Mouse (Mus musculus): Measurements from ENCODE around the gene Cox14. TPM values are rescaled to one million over a fixed set of nuclear protein-coding genes. Genes with fewer than 3 reads are reported as not detected.

Cox14 gene
- polyA plus RNA-seq, 1 experiment from 2014 or later, result 164 TPM

DNA sequence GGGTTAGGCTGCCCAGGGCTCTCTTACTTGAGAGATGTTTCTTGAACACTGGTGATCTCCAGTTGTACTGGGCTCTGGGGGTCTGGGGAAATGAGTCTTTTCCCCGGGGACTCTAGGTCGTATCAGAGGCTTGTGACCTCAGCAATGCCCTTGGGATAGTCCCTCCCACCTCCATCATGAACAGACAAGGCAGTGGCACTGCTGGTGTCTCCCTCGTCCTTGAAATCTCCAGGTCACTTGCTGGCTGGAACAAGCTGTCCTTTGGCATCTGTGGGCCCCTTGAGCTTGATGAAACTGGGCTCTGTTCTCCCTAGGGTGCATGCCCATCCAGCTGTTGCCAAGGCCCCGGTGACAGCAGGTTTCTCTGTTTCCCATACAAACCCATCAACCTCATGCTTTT, 11.2 kb upstream of the Cox14 start:
- Histone ChIP-seq H3K27me3 (replicated peaks; ENCODE audit: control insufficient read depth, insufficient read depth, low read length) (no peaks in the 10 kb centered on the region), H3K27ac (ENCODE audit: low read length) (peak overlapping the region; percentile 41; the same call in 1 of the 2 replicates), H3K9me3 (ENCODE audit: control insufficient read depth, low read length) (no peaks in the 10 kb centered on the region), H3K4me3 (replicated peaks; ENCODE audit: low read length) (no peak overlapping the region), H3K9ac (replicated peaks; ENCODE audit: low read depth, low read length) (no peak overlapping the region), H3K4me1 (replicated peaks; ENCODE audit: control insufficient read depth, insufficient read depth, low read length) (peaks cover 25% of the 10 kb centered on the region), H3K36me3 (ENCODE audit: control insufficient read depth, insufficient read depth) (peaks cover 39% of the 10 kb centered on the region), H3K4me2 (ENCODE audit: low read length) (no peak overlapping the region)
- 72% methylated on average over 4 of the region's 4 CpGs for WGBS
- no peak for ATAC-seq

DNA sequence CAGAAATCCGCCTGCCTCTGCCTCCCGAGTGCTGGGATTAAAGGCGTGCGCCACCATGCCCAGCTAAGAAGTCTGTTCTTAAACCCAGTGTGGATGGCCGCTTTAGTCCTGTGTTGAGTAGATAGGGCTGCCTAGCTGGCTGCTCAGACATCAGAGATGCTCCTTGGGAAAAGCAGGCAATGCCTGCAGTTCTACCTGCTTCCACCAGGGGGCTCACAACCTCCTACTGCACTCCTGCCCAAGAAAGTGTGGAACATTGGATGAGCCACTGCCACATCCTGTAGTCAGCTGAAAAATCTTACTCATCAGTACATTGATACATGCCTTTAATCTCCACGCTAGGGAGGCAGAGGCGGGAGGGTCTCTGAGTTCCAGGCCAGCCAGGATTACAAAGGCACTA, 10.6 kb upstream of the Cox14 start:
- peaks cover 33% of the 10 kb centered on the region for H3K36me3 ChIP-seq (ENCODE audit: control insufficient read depth, insufficient read depth)
- WGBS, result 53% methylated on average over 7 of the region's 7 CpGs

DNA sequence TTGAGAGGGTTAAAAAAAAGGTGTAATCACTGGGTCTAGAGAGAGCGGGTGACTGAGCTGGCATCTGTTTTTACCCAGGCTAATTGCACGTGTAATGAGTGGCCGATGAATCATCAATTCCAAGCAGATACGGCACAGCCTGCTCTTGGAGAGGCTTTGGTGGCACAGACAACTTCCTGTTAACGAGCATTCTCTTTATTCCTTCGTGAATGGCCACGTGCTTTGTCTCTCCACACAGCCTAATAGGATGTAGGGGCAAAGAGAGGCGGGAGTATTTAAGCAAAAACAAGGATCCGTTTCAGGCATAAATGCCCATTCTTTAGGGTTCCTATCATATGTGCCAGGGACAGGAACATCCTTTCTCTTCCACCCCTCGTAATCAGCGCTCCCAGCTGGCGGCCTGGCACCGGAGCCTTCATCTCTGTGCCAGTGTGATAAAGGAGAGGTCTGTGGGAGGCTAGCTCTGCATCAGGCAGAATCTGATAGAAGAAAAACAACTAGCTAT, 10.0 kb upstream of the Cox14 start:
- Histone ChIP-seq H3K4me3 (replicated peaks; ENCODE audit: low read length) (no peak overlapping the region), H3K36me3 (ENCODE audit: control insufficient read depth, insufficient read depth) (peaks cover 30% of the 10 kb centered on the region), H3K27me3 (replicated peaks; ENCODE audit: control insufficient read depth, insufficient read depth, low read length) (no peaks in the 10 kb centered on the region), H3K9ac (replicated peaks; ENCODE audit: low read depth, low read length) (no peak overlapping the region; the same call in 1 of the 2 replicates), H3K4me1 (replicated peaks; ENCODE audit: control insufficient read depth, insufficient read depth, low read length) (peaks cover 25% of the 10 kb centered on the region), H3K9me3 (ENCODE audit: control insufficient read depth, low read length) (no peaks in the 10 kb centered on the region), H3K4me2 (ENCODE audit: low read length) (no peak overlapping the region), H3K27ac (ENCODE audit: low read length) (peak overlapping the region; percentile 82)
- peak; percentile 71 for ATAC-seq
- 17% methylated on average over 13 of the region's 13 CpGs for WGBS

More for the DNA sequence above, 10.6 kb upstream of the Cox14 start:
- H3K9ac ChIP-seq (replicated peaks; ENCODE audit: low read depth, low read length), result no peak overlapping the region
- H3K4me1 ChIP-seq (replicated peaks; ENCODE audit: control insufficient read depth, insufficient read depth, low read length), result peaks cover 25% of the 10 kb centered on the region
- no peak overlapping the region for H3K4me2 ChIP-seq (ENCODE audit: low read length)
- peak overlapping the region; percentile 82 for H3K27ac ChIP-seq (ENCODE audit: low read length)
- no peak overlapping the region for H3K4me3 ChIP-seq (replicated peaks; ENCODE audit: low read length)
- ATAC-seq, result peak; percentile 39
- no peaks in the 10 kb centered on the region for H3K27me3 ChIP-seq (replicated peaks; ENCODE audit: control insufficient read depth, insufficient read depth, low read length)
- no peaks in the 10 kb centered on the region for H3K9me3 ChIP-seq (ENCODE audit: control insufficient read depth, low read length)

DNA sequence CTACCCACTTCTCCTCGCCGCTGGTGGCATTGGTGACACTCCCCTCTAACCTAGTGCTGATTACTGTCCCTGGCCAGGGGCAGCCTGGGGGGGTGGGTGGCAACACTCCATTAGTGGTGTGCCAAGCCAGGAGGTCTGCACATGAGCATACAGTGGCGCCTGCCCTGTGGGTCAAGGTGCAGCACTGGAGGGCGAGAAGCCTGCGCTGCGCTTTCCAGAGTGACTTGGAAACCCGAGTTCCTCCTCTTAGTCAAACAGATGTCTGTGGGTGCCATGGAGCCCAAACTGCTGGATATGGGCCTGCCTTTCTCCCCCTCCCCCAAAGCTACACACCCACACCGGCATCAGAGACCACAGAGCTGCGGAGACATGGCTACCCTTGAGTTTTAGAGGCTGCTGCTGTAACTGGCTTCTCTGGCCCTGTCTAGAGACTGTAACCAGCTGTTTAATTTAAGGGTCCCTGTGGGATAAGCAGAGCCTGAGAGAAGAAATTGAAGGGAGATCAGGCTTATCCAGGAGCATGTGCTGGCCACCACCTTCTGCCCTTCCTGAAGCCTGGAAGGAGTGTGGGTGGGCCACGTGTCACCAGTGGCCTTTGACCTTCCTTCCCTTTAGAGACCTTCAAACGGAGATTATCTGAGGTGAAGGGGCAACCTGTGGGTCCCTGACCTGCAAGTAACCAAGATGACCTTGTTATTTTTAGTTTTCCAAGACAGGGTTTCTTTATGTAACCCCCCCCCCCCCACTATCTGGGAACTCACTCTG, 9.3 kb upstream of the Cox14 start:
- Histone ChIP-seq H3K4me1 (replicated peaks; ENCODE audit: control insufficient read depth, insufficient read depth, low read length) (peaks cover 25% of the 10 kb centered on the region), H3K36me3 (ENCODE audit: control insufficient read depth, insufficient read depth) (peaks cover 23% of the 10 kb centered on the region), H3K4me2 (ENCODE audit: low read length) (no peak overlapping the region), H3K9ac (replicated peaks; ENCODE audit: low read depth, low read length) (no peak overlapping the region), H3K27ac (ENCODE audit: low read length) (peak overlapping the region; percentile 82), H3K27me3 (replicated peaks; ENCODE audit: control insufficient read depth, insufficient read depth, low read length) (no peaks in the 10 kb centered on the region), H3K9me3 (ENCODE audit: control insufficient read depth, low read length) (no peaks in the 10 kb centered on the region), H3K4me3 (replicated peaks; ENCODE audit: low read length) (no peak overlapping the region)
- ATAC-seq, result peak; percentile 3; the same call in 1 of the 2 replicates
- WGBS, result 64% methylated on average over 11 of the region's 11 CpGs

DNA sequence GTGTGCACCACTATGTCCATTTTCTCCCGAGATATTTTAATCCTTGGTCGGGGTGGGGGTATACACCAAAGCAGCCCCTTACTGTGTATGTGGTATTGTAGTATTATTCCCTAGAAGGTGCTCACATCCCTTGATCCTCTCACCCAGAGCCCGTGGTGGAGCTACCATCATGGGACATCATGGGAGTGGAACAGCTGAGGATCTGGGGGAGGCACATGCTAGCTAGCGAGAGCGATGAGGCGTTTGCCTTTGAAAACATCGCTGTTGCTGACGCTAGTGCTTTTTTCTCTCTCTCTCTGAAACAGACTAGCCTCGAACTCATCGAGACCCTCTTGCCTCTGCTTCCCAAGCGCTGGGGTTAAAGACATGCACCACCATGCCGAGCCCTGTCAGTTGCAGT, 8.6 kb upstream of the Cox14 start:
- Histone ChIP-seq H3K27ac (ENCODE audit: low read length) (peak overlapping the region; percentile 82), H3K9me3 (ENCODE audit: control insufficient read depth, low read length) (no peaks in the 10 kb centered on the region), H3K4me3 (replicated peaks; ENCODE audit: low read length) (no peak overlapping the region), H3K27me3 (replicated peaks; ENCODE audit: control insufficient read depth, insufficient read depth, low read length) (no peaks in the 10 kb centered on the region), H3K4me1 (replicated peaks; ENCODE audit: control insufficient read depth, insufficient read depth, low read length) (peaks cover 25% of the 10 kb centered on the region), H3K36me3 (ENCODE audit: control insufficient read depth, insufficient read depth) (peaks cover 18% of the 10 kb centered on the region), H3K4me2 (ENCODE audit: low read length) (no peak overlapping the region), H3K9ac (replicated peaks; ENCODE audit: low read depth, low read length) (no peak overlapping the region)
- WGBS, result 90% methylated on average over 12 of the region's 12 CpGs
- no peak for ATAC-seq

DNA sequence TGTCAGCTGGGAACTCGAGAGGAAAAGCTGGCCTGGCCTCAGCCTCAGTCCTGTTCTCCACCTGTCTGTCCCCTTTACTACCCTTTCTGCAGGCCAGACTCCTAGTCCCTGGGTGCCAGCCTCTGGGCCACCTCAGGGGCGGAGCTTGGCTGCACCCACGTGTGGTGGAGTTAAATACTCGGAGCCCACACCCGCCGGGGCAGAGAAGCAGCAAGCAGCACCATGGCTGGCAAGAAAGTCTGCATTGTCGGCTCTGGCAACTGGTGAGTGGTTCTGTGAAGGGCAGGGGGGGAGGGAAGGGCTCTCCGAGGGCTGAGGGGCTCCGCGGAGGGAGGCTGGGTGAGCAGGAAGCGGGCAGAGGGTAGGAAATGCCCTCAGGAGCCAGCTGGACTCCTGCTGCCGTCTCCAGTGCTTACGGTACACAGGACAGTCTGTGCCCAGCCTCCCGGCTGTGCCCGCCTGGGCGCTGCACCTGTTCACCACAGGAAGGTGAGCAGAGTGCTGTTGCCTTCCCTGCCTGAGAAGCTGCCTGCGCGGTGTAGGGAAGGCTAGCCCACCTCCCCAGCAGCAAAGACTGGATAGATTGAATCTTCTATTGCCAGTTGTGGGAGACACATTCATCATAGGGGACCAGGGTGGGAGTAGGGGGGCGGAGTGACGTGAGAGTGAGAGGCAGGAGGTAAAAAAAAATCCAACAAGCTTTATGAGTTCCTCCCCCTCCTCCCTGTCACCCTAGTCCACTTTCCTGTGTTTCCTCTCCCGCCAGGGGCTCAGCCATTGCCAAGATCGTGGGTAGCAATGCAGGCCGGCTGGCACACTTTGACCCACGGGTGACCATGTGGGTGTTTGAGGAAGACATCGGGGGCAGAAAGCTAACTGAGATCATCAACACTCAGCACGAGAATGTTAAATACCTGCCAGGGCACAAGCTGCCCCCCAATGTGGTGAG, 7.8 kb upstream of the Cox14 start, which contains the start of gene Gpd1:
Gene Gpd1, plus strand, starts transcription at position 130 of the 949 bp plus-strand sequence.
- Histone ChIP-seq H3K9me3 (ENCODE audit: control insufficient read depth, low read length) (no peaks in the 10 kb centered on the region), H3K4me1 (replicated peaks; ENCODE audit: control insufficient read depth, insufficient read depth, low read length) (peaks cover 25% of the 10 kb centered on the region), H3K9ac (replicated peaks; ENCODE audit: low read depth, low read length) (peak within 1 kb of the TSS; percentile 32; the same call in 1 of the 2 replicates), H3K4me3 (replicated peaks; ENCODE audit: low read length) (no peak within 1 kb of the TSS), H3K36me3 (ENCODE audit: control insufficient read depth, insufficient read depth) (peaks cover 13% of the 10 kb centered on the region), H3K4me2 (ENCODE audit: low read length) (no peak within 1 kb of the TSS), H3K27ac (ENCODE audit: low read length) (peak within 1 kb of the TSS; percentile 82), H3K27me3 (replicated peaks; ENCODE audit: control insufficient read depth, insufficient read depth, low read length) (no peaks in the 10 kb centered on the region)
- no peak for ATAC-seq
- 60% methylated on average over 26 of the region's 26 CpGs for WGBS

DNA sequence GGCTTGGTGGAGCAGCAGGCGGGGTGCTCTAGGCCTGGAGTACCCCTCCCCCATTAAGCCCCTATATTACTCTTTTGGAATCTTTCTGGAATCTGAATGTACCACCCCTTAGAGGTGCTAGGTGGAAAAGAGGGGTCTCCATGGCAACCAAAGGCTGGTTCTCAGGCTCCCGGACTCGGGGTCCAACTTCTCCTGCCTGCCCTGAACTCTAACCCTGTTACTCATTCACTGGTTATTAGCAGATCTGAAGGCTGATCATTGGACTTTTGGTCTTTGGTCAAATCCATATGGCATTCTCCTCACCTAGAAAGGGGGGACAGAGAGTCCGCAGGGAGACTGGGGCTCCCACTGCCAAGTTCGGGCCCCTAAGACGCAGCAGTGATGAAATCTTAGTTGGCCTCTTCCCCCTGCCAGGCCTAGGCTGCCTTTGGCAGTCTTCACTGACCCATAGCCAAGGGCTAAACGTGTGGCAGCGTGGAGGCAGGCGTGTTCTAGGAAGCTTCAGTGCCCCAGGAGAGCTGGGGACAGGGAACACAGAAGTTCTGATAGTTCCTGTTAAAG, 6.9 kb upstream of the Cox14 start:
- peaks cover 27% of the 10 kb centered on the region for H3K4me1 ChIP-seq (replicated peaks; ENCODE audit: control insufficient read depth, insufficient read depth, low read length)
- H3K27me3 ChIP-seq (replicated peaks; ENCODE audit: control insufficient read depth, insufficient read depth, low read length), result no peaks in the 10 kb centered on the region
- H3K36me3 ChIP-seq (ENCODE audit: control insufficient read depth, insufficient read depth), result peaks cover 4% of the 10 kb centered on the region
- no peaks in the 10 kb centered on the region for H3K9me3 ChIP-seq (ENCODE audit: control insufficient read depth, low read length)
- no peak for ATAC-seq
- no peak overlapping the region for H3K9ac ChIP-seq (replicated peaks; ENCODE audit: low read depth, low read length)
- H3K4me3 ChIP-seq (replicated peaks; ENCODE audit: low read length), result no peak overlapping the region
- no peak overlapping the region for H3K4me2 ChIP-seq (ENCODE audit: low read length)
- 80% methylated on average over 9 of the region's 9 CpGs for WGBS
- H3K27ac ChIP-seq (ENCODE audit: low read length), result no peak overlapping the region

DNA sequence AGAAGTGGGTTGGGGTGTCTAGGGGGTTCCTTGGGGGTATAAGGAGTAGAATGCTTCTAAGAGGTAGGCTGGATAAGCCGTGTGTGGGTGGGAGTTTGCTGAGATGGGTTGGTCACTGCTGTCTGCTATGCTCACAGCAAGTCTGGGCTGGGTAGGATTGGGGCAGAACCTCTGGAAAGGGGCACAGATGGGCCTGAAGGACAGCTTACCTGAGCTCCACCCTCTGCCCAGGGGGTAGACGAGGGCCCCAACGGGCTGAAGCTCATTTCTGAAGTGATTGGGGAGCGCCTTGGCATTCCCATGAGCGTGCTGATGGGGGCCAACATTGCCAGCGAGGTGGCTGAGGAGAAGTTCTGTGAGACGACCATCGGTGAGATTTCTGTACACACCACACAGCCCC, 5.6 kb upstream of the Cox14 start:
- no peak for ATAC-seq
- H3K4me1 ChIP-seq (replicated peaks; ENCODE audit: control insufficient read depth, insufficient read depth, low read length), result peaks cover 41% of the 10 kb centered on the region
- no peaks in the 10 kb centered on the region for H3K9me3 ChIP-seq (ENCODE audit: control insufficient read depth, low read length)
- H3K4me2 ChIP-seq (ENCODE audit: low read length), result no peak overlapping the region
- no peak overlapping the region for H3K27ac ChIP-seq (ENCODE audit: low read length)
- H3K36me3 ChIP-seq (ENCODE audit: control insufficient read depth, insufficient read depth), result no peaks in the 10 kb centered on the region; the same call in 1 of the 2 replicates
- no peaks in the 10 kb centered on the region for H3K27me3 ChIP-seq (replicated peaks; ENCODE audit: control insufficient read depth, insufficient read depth, low read length)
- H3K9ac ChIP-seq (replicated peaks; ENCODE audit: low read depth, low read length), result no peak overlapping the region
- WGBS, result 85% methylated on average over 8 of the region's 8 CpGs
- no peak overlapping the region for H3K4me3 ChIP-seq (replicated peaks; ENCODE audit: low read length)
